In genomic region chr16:89570516-89570915, GRCm38 (mm10) we compare ENCODE assay signal across 11 mouse cellular contexts. TPM values are rescaled to one million over a fixed set of nuclear protein-coding genes. Genes with fewer than 3 reads are reported as not detected.
DNase-seq lines count a peak whose midpoint lies in the region; ATAC-seq lines count a peak whose summit lies in the region.
"Had no signal": no experiment of that assay in that cellular context is flagged by ENCODE, and none has a peak within 500 bp of the region (broad histone marks: within the 10 kb centered on the region; RNA-seq: fewer than 3 reads in every experiment).

No protein-coding gene starts in this region.

- intact Hi-C loops in left cerebral cortex, postnatal 25 days (cut with DNase I): no loop called here

- peak; percentile 31 for DNase-seq in gastrocnemius, postnatal 25 days
- DNase-seq in gastrocnemius, postnatal 4 days (ENCODE audit: low spot score in 2 of 2): no peak
- peak; percentile 71 for DNase-seq in cerebellum, adult 18-20 months
- peak; percentile 63 to 82 for DNase-seq in layer of hippocampus, adult 18-20 months (ENCODE audit: low spot score in 2 of 2)
- peak; percentile 53 to 88 for DNase-seq in left cerebral cortex, postnatal 25 days (ENCODE audit: low spot score in 2 of 2)
- DNase-seq in urinary bladder, postnatal 4 days (ENCODE audit: low spot score in 2 of 2): no peak
- no peak for DNase-seq in adrenal gland, adult 8-10 months
- DNase-seq: kidney, postnatal 25 days had no signal

- ATAC-seq in erythroblast, adult 5-6 weeks (replicated peaks; ENCODE audit: low FRiP score, poor library complexity, severe bottlenecking): no peak

RNA-seq across cellular contexts. Expression of gene Krtap11-1, which starts 0.5 kb away (rescaled TPM):
- not detected for total RNA-seq in gastrocnemius, postnatal 25 days (2021)
- total RNA-seq in gastrocnemius, postnatal 4 days (2021): not detected
- not detected for total RNA-seq in layer of hippocampus, adult 18-20 months (2021)
- not detected for total RNA-seq in left cerebral cortex, postnatal 25 days (2021)
- not detected in 2 replicates for total RNA-seq in erythroblast, adult 5-6 weeks (2015; ENCODE audit: low replicate concordance)
- total RNA-seq in erythroblast, adult 5-6 weeks (2017; ENCODE audit: low replicate concordance): not detected in 2 replicates
- total RNA-seq in adrenal gland, adult 8-10 months (2022): not detected
- total RNA-seq: adrenal gland, postnatal 4 days; gastrocnemius, adult 8-10 months had no signal

Comparison
In these comparisons a context has a peak if more than half of its experiments do, and no peak if none do; other contexts are left out.
1. DNase-seq: peak in gastrocnemius, postnatal 25 days (single experiment), cerebellum, adult 18-20 months (2 of 2), layer of hippocampus, adult 18-20 months (2 of 2) and left cerebral cortex, postnatal 25 days (2 of 2); none in gastrocnemius, postnatal 4 days (0 of 2), urinary bladder, postnatal 4 days (0 of 2) and adrenal gland, adult 8-10 months (single experiment).